Mouse (Mus musculus) megakaryocyte, embryonic 14.5 days (primary cell): Measurements from ENCODE around the gene Ttc19. TPM values are rescaled to one million over a fixed set of nuclear protein-coding genes. Genes with fewer than 3 reads are reported as not detected.
A peak's percentile ranks its signal among the peaks of the same experiment; 100 is the strongest.

Experiments used
- H3K27me3 ChIP-seq: replicated peaks from 2 replicates; pipeline ENCODE3; 2012; ENCODE audit warnings: inconsistent platforms
- H3K36me3 ChIP-seq: replicated peaks from 2 replicates; pipeline ENCODE3; 2012; ENCODE audit warnings: low read length, inconsistent platforms, mixed read lengths
- H3K4me1 ChIP-seq: 2 replicates; pipeline ENCODE4 v1.6.1; 2012; ENCODE audit warnings: inconsistent platforms
- H3K4me3 ChIP-seq: replicated peaks from 2 replicates; pipeline ENCODE3; 2012; ENCODE audit warnings: moderate library complexity, mild to moderate bottlenecking, inconsistent platforms
- H3K9me3 ChIP-seq: 2 replicates; pipeline ENCODE4 v1.6.1; 2012; ENCODE audit warnings: inconsistent platforms
- FLI1 ChIP-seq: IDR thresholded peaks from 2 replicates; pipeline ENCODE4 v1.6.1; 2012; ENCODE audit warnings: low read length, inconsistent platforms, mixed read lengths
- GATA1 ChIP-seq: IDR thresholded peaks from 3 replicates; pipeline ENCODE4 v1.6.1; 2012; ENCODE audit warnings: mixed read lengths, low read length, inconsistent platforms, borderline replicate concordance
- polyA plus RNA-seq: library from polyadenylated mRNA; stranded (reverse); fragments of >175 nt; gene quantifications from 2 replicates; pipeline ENCODE4 v1.2.3, GENCODE M21; 2012; ENCODE audit warnings: low replicate concordance; ENCODE audit not compliant: insufficient read depth

Gene Ttc19
- polyA plus RNA-seq, 1 experiment: 2.7 TPM

DNA sequence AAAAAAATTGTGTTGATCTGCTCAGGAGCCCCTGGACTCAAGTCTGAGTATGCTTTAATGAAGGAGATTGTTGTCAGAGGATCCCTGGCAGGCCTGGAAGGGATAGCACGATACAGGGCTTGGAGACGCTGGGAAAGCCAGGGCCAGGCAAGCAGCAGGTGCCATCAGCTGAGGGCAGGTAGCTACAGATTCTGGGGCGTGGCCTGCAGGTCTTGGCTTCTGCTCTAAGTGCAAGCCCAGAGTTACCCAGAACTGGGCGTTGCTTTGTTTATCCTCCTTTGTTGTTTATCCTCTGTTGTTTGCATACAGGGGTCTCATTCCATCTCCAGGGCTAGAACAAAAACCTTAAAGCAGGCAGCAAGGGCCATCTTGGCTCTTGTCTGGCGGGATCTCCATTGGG, 27.9 kb upstream of the Ttc19 start:
- Histone ChIP-seq H3K36me3 (peaks cover 59% of the 10 kb centered on the region), H3K4me3 (peak overlapping the region; percentile 38), H3K9me3 (no peaks in the 10 kb centered on the region), H3K27me3 (no peaks in the 10 kb centered on the region), H3K4me1 (peaks cover 98% of the 10 kb centered on the region)
- TF ChIP-seq GATA1: no peak
- TF ChIP-seq FLI1: no peak

GRCm38 (mm10) chr11:62259214-62259613, 22.1 kb upstream of the Ttc19 start:
- Histone ChIP-seq H3K4me1 (peaks cover 100% of the 10 kb centered on the region), H3K9me3 (no peaks in the 10 kb centered on the region), H3K4me3 (no peak overlapping the region), H3K36me3 (peaks cover 92% of the 10 kb centered on the region), H3K27me3 (no peaks in the 10 kb centered on the region)
- TF ChIP-seq GATA1: no peak
- no peak for TF ChIP-seq FLI1

GRCm38 (mm10) chr11:62263599-62263998, 17.7 kb upstream of the Ttc19 start:
- H3K4me3 ChIP-seq: no peak overlapping the region
- no peak for TF ChIP-seq FLI1
- no peak for TF ChIP-seq GATA1
- H3K4me1 ChIP-seq: peaks cover 93% of the 10 kb centered on the region
- no peaks in the 10 kb centered on the region for H3K27me3 ChIP-seq
- peaks cover 97% of the 10 kb centered on the region for H3K36me3 ChIP-seq
- no peaks in the 10 kb centered on the region for H3K9me3 ChIP-seq

- Histone ChIP-seq H3K4me1 (peaks cover 93% of the 10 kb centered on the region), H3K36me3 (peaks cover 97% of the 10 kb centered on the region), H3K4me3 (no peak overlapping the region), H3K9me3 (no peaks in the 10 kb centered on the region), H3K27me3 (no peaks in the 10 kb centered on the region)
- TF ChIP-seq GATA1: no peak
- TF ChIP-seq FLI1: no peak
These were observed 17.3 kb upstream of the Ttc19 start for GRCm38 (mm10) chr11:62264018-62264417.

DNA sequence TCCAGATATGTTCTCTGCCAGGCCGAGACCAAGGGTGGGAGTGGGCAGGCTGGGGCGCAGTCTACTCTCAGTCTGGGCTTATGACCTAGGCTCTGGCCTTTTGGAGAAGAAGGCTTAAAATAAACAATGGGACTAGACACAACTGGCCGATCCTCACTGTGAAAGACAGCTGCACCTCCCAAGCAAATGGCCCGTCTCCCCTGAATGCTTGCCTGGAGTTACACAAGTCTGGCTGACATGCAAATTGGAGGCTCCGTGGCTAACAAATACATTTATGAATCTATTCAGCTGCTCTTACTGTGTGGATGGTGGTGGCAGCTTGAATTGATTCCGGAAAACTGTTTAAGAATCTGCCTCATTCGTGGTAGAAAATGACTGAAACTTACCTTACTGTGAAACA, 15.6 kb upstream of the Ttc19 start:
- no peak overlapping the region for H3K4me3 ChIP-seq
- H3K4me1 ChIP-seq: peaks cover 93% of the 10 kb centered on the region
- TF ChIP-seq FLI1 (no peak), GATA1 (no peak)
- peaks cover 98% of the 10 kb centered on the region for H3K36me3 ChIP-seq
- no peaks in the 10 kb centered on the region for H3K9me3 ChIP-seq
- H3K27me3 ChIP-seq: no peaks in the 10 kb centered on the region

DNA sequence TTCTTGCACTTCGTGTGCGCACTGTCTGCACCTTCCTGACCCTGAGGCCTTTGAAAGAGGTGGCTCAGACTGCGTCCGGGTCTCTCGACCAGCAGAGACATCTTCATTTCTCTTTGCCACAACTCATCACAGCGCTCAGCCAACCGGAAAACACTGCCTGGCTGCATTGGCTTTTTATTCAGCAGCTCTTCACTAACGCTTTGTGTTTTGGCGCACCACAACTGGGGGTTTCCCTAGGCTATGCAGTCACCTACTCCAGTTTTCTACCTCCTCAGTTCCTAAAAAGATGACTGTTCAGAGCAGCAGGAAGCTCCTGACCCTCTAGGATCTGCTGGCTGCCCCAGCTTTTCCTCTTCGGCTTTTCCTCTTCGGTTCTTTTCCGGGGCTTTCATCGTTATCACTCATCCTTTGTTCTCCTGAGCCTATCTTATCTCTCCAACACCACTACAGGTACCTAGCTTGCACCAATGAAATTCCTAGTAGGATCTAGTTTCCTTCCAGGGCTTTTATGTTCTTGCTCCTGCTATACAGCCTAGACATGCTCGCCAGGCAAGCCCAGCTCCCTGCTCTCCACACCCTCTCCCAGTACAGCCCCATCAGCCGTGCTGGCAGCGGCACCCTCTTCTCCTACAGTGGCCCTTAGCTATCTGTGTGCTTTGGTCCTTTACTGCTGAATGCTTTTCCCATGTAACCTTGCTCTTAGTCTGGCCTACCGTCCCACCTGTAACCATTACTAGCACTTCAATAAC, 14.6 kb upstream of the Ttc19 start:
- no peak overlapping the region for H3K4me3 ChIP-seq
- H3K36me3 ChIP-seq: peaks cover 98% of the 10 kb centered on the region
- H3K27me3 ChIP-seq: no peaks in the 10 kb centered on the region

GRCm38 (mm10) chr11:62268381-62268780, 12.9 kb upstream of the Ttc19 start:
- H3K36me3 ChIP-seq: peaks cover 93% of the 10 kb centered on the region
- H3K9me3 ChIP-seq: no peaks in the 10 kb centered on the region
- no peaks in the 10 kb centered on the region for H3K27me3 ChIP-seq
- peaks cover 80% of the 10 kb centered on the region for H3K4me1 ChIP-seq
- no peak for TF ChIP-seq GATA1
- TF ChIP-seq FLI1: no peak
- H3K4me3 ChIP-seq: peak overlapping the region; percentile 15

More for the DNA sequence above, 14.6 kb upstream of the Ttc19 start:
- Histone ChIP-seq H3K4me1 (peaks cover 89% of the 10 kb centered on the region), H3K9me3 (no peaks in the 10 kb centered on the region)
- TF ChIP-seq GATA1 (no peak), FLI1 (no peak)

DNA sequence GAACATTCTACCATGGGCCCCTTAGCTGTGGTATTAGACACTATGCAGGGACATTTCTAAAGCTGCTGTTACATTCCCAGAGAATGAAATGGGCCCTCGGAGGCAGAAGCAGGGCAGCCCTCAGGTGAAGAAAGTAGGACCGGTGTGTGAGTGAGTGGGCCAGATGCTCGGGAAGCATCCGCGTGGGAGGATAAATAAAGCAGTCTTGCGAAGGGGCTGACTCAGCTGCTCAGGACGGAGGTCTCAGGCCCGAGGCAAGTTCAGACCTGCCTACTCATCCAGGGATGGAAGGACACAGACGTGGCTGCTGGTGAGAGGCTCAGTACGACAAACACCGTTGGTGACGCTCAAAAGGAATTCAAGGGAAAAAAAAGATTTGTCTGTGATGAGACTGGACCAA, 12.2 kb upstream of the Ttc19 start:
- no peak for TF ChIP-seq GATA1
- no peak for TF ChIP-seq FLI1
- Histone ChIP-seq H3K4me1 (peaks cover 73% of the 10 kb centered on the region), H3K9me3 (no peaks in the 10 kb centered on the region), H3K36me3 (peaks cover 93% of the 10 kb centered on the region), H3K27me3 (no peaks in the 10 kb centered on the region), H3K4me3 (no peak overlapping the region)

DNA sequence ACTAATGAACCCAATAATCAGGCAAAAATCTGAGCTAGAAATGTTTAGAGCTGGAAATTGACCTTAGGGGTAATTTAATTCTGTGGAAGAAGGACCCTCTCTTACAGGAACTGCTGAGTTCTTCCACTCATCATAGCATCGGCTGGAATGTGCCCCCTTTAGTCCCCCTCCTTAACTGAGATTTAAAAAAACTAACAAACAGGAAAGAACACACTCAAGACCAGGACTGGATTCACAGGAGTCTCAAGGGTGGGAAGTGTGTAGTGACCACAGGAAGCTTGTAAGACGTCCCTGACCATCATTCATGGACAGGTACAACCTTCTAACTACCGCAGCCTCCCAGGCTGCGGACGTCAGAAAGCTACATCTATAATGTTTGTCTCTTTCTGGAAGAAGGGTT, 10.4 kb upstream of the Ttc19 start:
- Histone ChIP-seq H3K27me3 (no peaks in the 10 kb centered on the region), H3K9me3 (no peaks in the 10 kb centered on the region), H3K36me3 (peaks cover 82% of the 10 kb centered on the region), H3K4me3 (no peak overlapping the region), H3K4me1 (peaks cover 63% of the 10 kb centered on the region)
- TF ChIP-seq GATA1 (no peak), FLI1 (no peak)

DNA sequence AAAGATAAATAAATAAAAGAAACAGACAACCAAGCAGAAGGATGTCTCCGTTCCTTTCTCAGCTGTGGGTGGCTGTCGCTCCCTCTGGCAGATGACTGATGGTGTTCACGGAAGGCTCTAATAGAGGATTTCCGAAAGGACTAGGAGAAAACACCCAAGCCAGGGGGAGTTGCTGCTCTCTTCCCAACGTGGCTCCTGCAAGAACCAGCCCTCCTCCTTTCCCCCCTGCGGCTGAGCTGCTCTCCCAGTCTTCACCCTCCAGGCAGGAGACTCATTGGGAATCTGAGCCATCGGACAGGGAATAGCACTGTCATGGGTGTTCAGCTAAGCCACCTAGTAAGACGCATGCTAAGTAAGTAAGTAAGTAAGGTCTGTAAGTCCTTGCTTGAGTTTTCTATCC, 4.2 kb upstream of the Ttc19 start:
- no peaks in the 10 kb centered on the region for H3K27me3 ChIP-seq
- H3K4me1 ChIP-seq: peaks cover 47% of the 10 kb centered on the region
- TF ChIP-seq GATA1 (no peak), FLI1 (no peak)
- H3K9me3 ChIP-seq: no peaks in the 10 kb centered on the region
- H3K4me3 ChIP-seq: no peak overlapping the region
- H3K36me3 ChIP-seq: peaks cover 31% of the 10 kb centered on the region
